In the genomic region with DNA sequence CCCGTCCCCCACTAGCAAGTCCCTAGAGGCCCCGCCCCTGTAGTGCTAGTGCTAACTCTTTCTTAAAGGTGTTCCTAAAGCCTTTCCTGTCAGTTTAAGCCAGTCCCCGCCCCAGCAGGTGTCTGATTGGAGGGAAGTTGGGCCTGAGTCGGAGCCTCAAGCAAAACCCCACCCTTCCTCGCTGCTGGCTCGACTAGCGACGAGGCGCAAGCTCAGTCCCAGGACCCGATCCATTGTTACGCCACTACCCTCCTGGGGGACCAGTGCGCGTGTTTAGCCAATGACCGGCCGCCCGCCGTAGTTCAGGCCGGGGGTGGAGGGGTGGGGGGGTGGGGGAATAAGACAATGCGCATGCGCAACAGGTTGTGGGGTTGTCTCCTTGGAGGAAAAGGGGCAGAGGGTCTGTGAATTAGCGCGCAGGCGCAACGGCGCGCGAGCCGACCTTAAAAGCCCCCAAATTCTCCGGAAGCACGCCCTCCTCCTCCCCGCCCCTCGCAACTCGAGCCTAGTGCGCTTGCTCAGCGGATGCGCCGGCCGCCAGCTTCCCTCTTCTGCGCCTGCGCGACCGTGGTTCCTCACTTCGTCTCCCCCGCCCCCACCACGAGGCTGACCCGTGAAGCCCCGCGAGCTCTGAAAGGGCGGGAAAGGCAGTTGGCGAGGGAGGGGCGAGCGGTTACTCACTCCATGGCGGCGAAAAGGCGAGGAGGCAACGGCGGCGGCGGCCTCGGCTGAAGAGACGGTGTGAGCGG, we compare ENCODE assay signal across 8 mouse cellular contexts. TPM values are rescaled to one million over a fixed set of nuclear protein-coding genes. Genes with fewer than 3 reads are reported as not detected.
DNase-seq lines count a peak whose midpoint lies in the region; ATAC-seq lines count a peak whose summit lies in the region.

Gene Nup62 (plus strand): TSS at position 368 of the 749 bp plus-strand sequence.
Gene Il4i1 (plus strand): TSS at position 667 of the 749 bp plus-strand sequence.

- peak; percentile 94 for ATAC-seq in hindbrain, embryonic 15.5 days (ENCODE audit: low FRiP score, low read depth)

- H3K36me3 ChIP-seq in hindbrain, embryonic 15.5 days = no peaks in the 10 kb centered on the region

- DNase-seq in T-cell, adult 2 months (ENCODE audit: low spot score) = peak; percentile 99
- DNase-seq in cerebellum, postnatal 36 days = peak; percentile 98
- peak; percentile 98 to 99 for DNase-seq in frontal cortex, postnatal 36 days (ENCODE audit: low spot score in 2 of 2)
- peak; percentile 97 for DNase-seq in left cerebral cortex, adult 11 months (ENCODE audit: low spot score)
- DNase-seq in lung, postnatal 4 days = peak; percentile 99 to 100
- DNase-seq in retina, postnatal 7 days (ENCODE audit: low read depth, low spot score) = peak; percentile 99
- peak; percentile 97 for DNase-seq in urinary bladder, adult 2 months (ENCODE audit: low spot score)

- peak within 1 kb of the TSS; percentile 90 for H3K27ac ChIP-seq in hindbrain, embryonic 15.5 days (replicated peaks)

- WGBS in hindbrain, embryonic 15.5 days = 0% methylated on average over 61 of the region's 62 CpGs

- peak within 1 kb of the TSS; percentile 78 for H3K4me3 ChIP-seq in hindbrain, embryonic 15.5 days

- no peaks in the 10 kb centered on the region for H3K27me3 ChIP-seq in hindbrain, embryonic 15.5 days

- peaks cover 44% of the 10 kb centered on the region for H3K4me1 ChIP-seq in hindbrain, embryonic 15.5 days (replicated peaks)

- H3K9me3 ChIP-seq in hindbrain, embryonic 15.5 days = no peaks in the 10 kb centered on the region

- H3K9ac ChIP-seq in hindbrain, embryonic 15.5 days = peak within 1 kb of the TSS; percentile 68

- peak within 1 kb of the TSS; percentile 61 for H3K4me2 ChIP-seq in hindbrain, embryonic 15.5 days

RNA-seq across cellular contexts. Expression of gene Nup62, which starts in this region (rescaled TPM):
- polyA plus RNA-seq in hindbrain, embryonic 15.5 days (2015; fragmentation: Nextera tagmentation; extraction: Ambion mirVana) = 45.8 and 49.5 TPM in 2 replicates
- polyA plus RNA-seq in urinary bladder, adult 2 months (2012; rRNA removed) = 30.5 and 34.7 TPM in 2 replicates

RNA-seq across cellular contexts. Expression of gene Il4i1, which starts in this region (rescaled TPM):
- 1.0 and 1.3 TPM in 2 replicates for polyA plus RNA-seq in hindbrain, embryonic 15.5 days (2015; fragmentation: Nextera tagmentation; extraction: Ambion mirVana)
- polyA plus RNA-seq in urinary bladder, adult 2 months (2012; rRNA removed) = 1.7 and 2.5 TPM in 2 replicates

Comparison
In these comparisons a context has a peak if more than half of its experiments do, and no peak if none do; other contexts are left out.
1. Peak in every context shown above with its lines: DNase-seq, ATAC-seq, H3K4me3 ChIP-seq and H3K27ac ChIP-seq.